Mouse (Mus musculus) heart, postnatal 25 days (tissue): ENCODE results near the gene Rpl14. TPM values are rescaled to one million over a fixed set of nuclear protein-coding genes. Genes with fewer than 3 reads are reported as not detected.

ENCODE experiments used
- DNase-seq: peaks from one replicate; pipeline ENCODE4 v3.0.0; 2022; ENCODE audit warnings: low spot score
- intact Hi-C: fragments of 180-260 bp; cut with DNase I; formaldehyde crosslinking; loops from one replicate; pipeline ENCODE4 v1.15.1; 2025
- total RNA-seq, 2 experiments: library from RNA; stranded (reverse); gene quantifications; 2 replicates each; pipeline ENCODE4 v1.2.3; 2021

Rpl14 gene
- total RNA-seq, 2 experiments from 2014 or later = 281 to 288 TPM

GRCm38 (mm10) chr9:120601488-120602171, 30.4 kb downstream of the Rpl14 start:
- intact Hi-C loops = loop anchor here (2.0 to 10.0 kb wide), 10 partner anchors 51 to 641 kb away; no protein-coding TSS in a partner anchor
- DNase-seq = peak; percentile 29

GRCm38 (mm10) chr9:120602172-120602838, 31.1 kb downstream of the Rpl14 start:
- intact Hi-C loops = loop anchor here (2.0 to 10.0 kb wide), 9 partner anchors 50 to 640 kb away; no protein-coding TSS in a partner anchor
- no peak for DNase-seq

GRCm38 (mm10) chr9:120602839-120603511, 31.7 kb downstream of the Rpl14 start:
- DNase-seq = peak; percentile 72
- intact Hi-C loops = loop anchor here (1.0 to 10.0 kb wide), 10 partner anchors 49 to 639 kb away; no protein-coding TSS in a partner anchor

GRCm38 (mm10) chr9:120603512-120603908, 32.3 kb downstream of the Rpl14 start:
- DNase-seq = no peak
- intact Hi-C loops = loop anchor here (1.0 to 10.0 kb wide), 10 partner anchors 49 to 639 kb away; no protein-coding TSS in a partner anchor

GRCm38 (mm10) chr9:120603956-120604355, 32.7 kb downstream of the Rpl14 start:
- no peak for DNase-seq
- intact Hi-C loops = loop anchor here (1.0 to 10.0 kb wide), 10 partner anchors 48 to 638 kb away; no protein-coding TSS in a partner anchor

GRCm38 (mm10) chr9:120611055-120611454, 39.8 kb downstream of the Rpl14 start:
- intact Hi-C loops = no loop called here
- no peak for DNase-seq

- intact Hi-C loops = no loop called here
- DNase-seq = no peak
Observed at GRCm38 (mm10) chr9:120614059-120614458, 42.8 kb downstream of the Rpl14 start.

GRCm38 (mm10) chr9:120618101-120618500, 46.9 kb downstream of the Rpl14 start:
- no peak for DNase-seq
- intact Hi-C loops = no loop called here

- DNase-seq = no peak
- intact Hi-C loops = no loop called here
Observed at GRCm38 (mm10) chr9:120619347-120619708, 48.1 kb downstream of the Rpl14 start.

- intact Hi-C loops = no loop called here
- no peak for DNase-seq
Observed at GRCm38 (mm10) chr9:120619709-120620408, 48.6 kb downstream of the Rpl14 start.

- intact Hi-C loops = no loop called here
Observed at GRCm38 (mm10) chr9:120620409-120620745, 49.1 kb downstream of the Rpl14 start.

More at GRCm38 (mm10) chr9:120620409-120620745, 49.1 kb downstream of the Rpl14 start:
- no peak for DNase-seq

Other genes with a start within 250 kb of the Rpl14 start
- 10 to 100 TPM; 58.2 to 65.9 TPM for gene Eif1b, start 79.2 kb upstream of the Rpl14 start, total RNA-seq
- not detected for gene Entpd3, start 31.6 kb upstream of the Rpl14 start, total RNA-seq